Mouse (Mus musculus): ENCODE results near the gene Hacl1.

DNA sequence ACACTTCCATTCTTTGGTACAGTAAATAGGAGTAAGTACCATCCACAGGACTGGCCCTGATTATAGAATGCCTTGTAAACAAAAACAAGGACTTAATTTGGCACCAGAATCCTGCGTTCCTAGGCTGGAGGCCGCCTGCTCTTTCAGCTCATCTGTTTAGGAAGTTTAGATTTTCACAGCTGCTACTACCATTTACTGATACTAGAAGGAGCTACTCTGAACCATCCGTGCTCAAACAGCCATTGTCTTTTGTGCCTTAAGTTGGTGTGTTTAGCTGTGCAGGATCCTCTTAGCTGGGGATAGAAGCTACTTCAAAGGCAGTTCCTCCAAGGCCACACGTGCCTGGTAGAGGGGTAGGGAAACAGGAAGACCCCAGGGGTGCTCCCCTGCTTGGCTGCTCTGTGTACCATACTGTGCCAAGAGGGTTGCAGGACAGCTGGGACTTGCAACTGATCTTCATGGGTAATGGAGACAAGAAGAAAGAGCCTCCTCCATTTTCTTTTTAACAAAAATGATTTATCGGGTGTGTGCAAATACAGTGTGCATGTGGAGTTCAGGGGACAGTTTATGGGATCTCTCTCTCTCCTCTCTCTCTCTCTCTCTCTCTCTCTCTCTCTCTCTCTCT lies 41.0 kb upstream of the Hacl1 start:
- TF ChIP-seq CTCF (IDR thresholded peaks at IDR 0.05; ENCODE audit: extremely low read depth, insufficient read length, insufficient replicate concordance, low read depth, low read length) = no peak
- TF ChIP-seq POLR2A (IDR thresholded peaks at IDR 0.05; ENCODE audit: low read depth, low read length) = no peak

Measured in small intestine, adult 2 months (tissue).